Comparison of ENCODE assay signal across 20 mouse cellular contexts in the genomic region with DNA sequence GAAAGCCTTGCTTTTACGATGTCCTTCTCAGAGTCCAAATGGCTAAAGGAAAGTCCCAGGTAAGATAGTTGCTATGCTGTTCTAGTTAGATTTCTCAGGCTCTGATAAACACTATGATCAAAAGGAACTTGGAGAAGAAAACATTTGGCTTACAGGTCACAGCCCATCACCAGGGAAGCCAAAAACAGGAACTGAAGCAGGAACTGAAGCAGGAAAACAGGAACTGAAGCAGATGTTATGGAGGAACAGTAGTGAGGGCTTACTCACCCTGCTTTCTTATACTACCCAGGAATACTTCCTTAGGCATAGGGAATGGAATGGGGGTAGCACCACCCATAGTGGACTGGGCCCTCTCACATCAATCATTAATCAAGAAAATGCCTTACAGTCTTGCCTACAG. TPM values are rescaled to one million over a fixed set of nuclear protein-coding genes. Genes with fewer than 3 reads are reported as not detected.
"Had no signal": no experiment of that assay in that cellular context is flagged by ENCODE, and none has a peak within 500 bp of the region (broad histone marks: within the 10 kb centered on the region; RNA-seq: fewer than 3 reads in every experiment).

No protein-coding gene starts in this region.

- H3K4me3 ChIP-seq: limb, embryonic 13.5 days; lung, embryonic 15.5 days; midbrain, embryonic 10.5 days; neural tube, embryonic 12.5 days had no signal

- H3K27me3 ChIP-seq: limb, embryonic 13.5 days; lung, embryonic 15.5 days; neural tube, embryonic 12.5 days had no signal

- DNase-seq: kidney, adult 18-20 months; kidney, postnatal 14 days; left cerebral cortex, postnatal 4 days; midbrain, embryonic 14.5 days; right cerebral cortex, postnatal 25 days; thymus, postnatal 4 days had no signal

- H3K36me3 ChIP-seq: limb, embryonic 13.5 days; lung, embryonic 15.5 days; midbrain, embryonic 10.5 days; neural tube, embryonic 12.5 days had no signal

- H3K9me3 ChIP-seq: limb, embryonic 13.5 days; lung, embryonic 15.5 days; midbrain, embryonic 10.5 days; neural tube, embryonic 12.5 days had no signal

- H3K27ac ChIP-seq: limb, embryonic 13.5 days; lung, embryonic 15.5 days; midbrain, embryonic 10.5 days; neural tube, embryonic 12.5 days; stomach, postnatal 0 days had no signal

- H3K4me1 ChIP-seq: limb, embryonic 13.5 days; lung, embryonic 15.5 days; midbrain, embryonic 10.5 days; neural tube, embryonic 12.5 days had no signal

- H3K9ac ChIP-seq: limb, embryonic 13.5 days; lung, embryonic 15.5 days; neural tube, embryonic 12.5 days had no signal

- H3K4me2 ChIP-seq: limb, embryonic 13.5 days; liver, embryonic 11.5 days; lung, embryonic 15.5 days; neural tube, embryonic 12.5 days had no signal

RNA-seq across cellular contexts. Expression of a gene that starts 4.6 kb away (rescaled TPM):
- total RNA-seq: layer of hippocampus, adult 8-10 months; layer of hippocampus, postnatal 14 days; left cerebral cortex, adult 18-20 months; left cerebral cortex, postnatal 10 days; left cerebral cortex, postnatal 4 days had no signal
- polyA plus RNA-seq: kidney, embryonic 14.5 days; large intestine, adult 2 months; limb, embryonic 13.5 days; liver, embryonic 11.5 days; liver, embryonic 16.5 days; lung, embryonic 15.5 days; midbrain, embryonic 10.5 days; midbrain, embryonic 14.5 days; neural tube, embryonic 12.5 days; stomach, postnatal 0 days had no signal

RNA-seq across cellular contexts. Expression of a gene that starts 34.2 kb away (rescaled TPM):
- total RNA-seq: layer of hippocampus, adult 8-10 months; layer of hippocampus, postnatal 14 days; left cerebral cortex, adult 18-20 months; left cerebral cortex, postnatal 10 days; left cerebral cortex, postnatal 4 days had no signal
- polyA plus RNA-seq: kidney, embryonic 14.5 days; large intestine, adult 2 months; limb, embryonic 13.5 days; liver, embryonic 11.5 days; lung, embryonic 15.5 days; midbrain, embryonic 10.5 days; midbrain, embryonic 14.5 days; neural tube, embryonic 12.5 days; small intestine, adult 2 months; stomach, postnatal 0 days had no signal

RNA-seq across cellular contexts. Expression of a gene that starts 38.5 kb away (rescaled TPM):
- total RNA-seq: layer of hippocampus, adult 8-10 months; layer of hippocampus, postnatal 14 days; left cerebral cortex, adult 18-20 months; left cerebral cortex, postnatal 10 days; left cerebral cortex, postnatal 4 days had no signal
- polyA plus RNA-seq: kidney, embryonic 14.5 days; large intestine, adult 2 months; limb, embryonic 13.5 days; liver, embryonic 11.5 days; liver, embryonic 16.5 days; lung, embryonic 15.5 days; midbrain, embryonic 10.5 days; midbrain, embryonic 14.5 days; neural tube, embryonic 12.5 days; small intestine, adult 2 months; stomach, postnatal 0 days had no signal
